Mouse (Mus musculus): Measurements from ENCODE around the gene Olfr1414.
"Not testable (repeated sequence)": the region's sequence is repeated elsewhere in the genome, so short reads cannot be mapped to it uniquely, and the experiment has no call there.

Olfr1414 gene

GRCm38 (mm10) chr1:92518561-92518960 is at the start of gene Olfr1414:
Gene Olfr1414 (minus strand): TSS chr1:92518661.
- no peak for DNase-seq (ENCODE audit: low spot score in 2 of 2)

GRCm38 (mm10) chr1:92545929-92546328 is 27.5 kb upstream of the Olfr1414 start:
- DNase-seq (ENCODE audit: low spot score in 2 of 2), result no peak

- DNase-seq (ENCODE audit: low spot score in 2 of 2), result no peak
Observed at GRCm38 (mm10) chr1:92539071-92539470, 20.6 kb upstream of the Olfr1414 start.

GRCm38 (mm10) chr1:92536972-92537371 is 18.5 kb upstream of the Olfr1414 start:
- no peak for DNase-seq (ENCODE audit: low spot score in 2 of 2)

- no peak for DNase-seq (ENCODE audit: low spot score in 2 of 2)
Observed at GRCm38 (mm10) chr1:92523764-92524163, 5.3 kb upstream of the Olfr1414 start.

GRCm38 (mm10) chr1:92521376-92521775 is 2.9 kb upstream of the Olfr1414 start:
- peak in 1 of 2 experiments; percentile 31 for DNase-seq (ENCODE audit: low spot score in 2 of 2)

- DNase-seq (ENCODE audit: low spot score in 2 of 2), result peak in 1 of 2 experiments; percentile 16
Observed at GRCm38 (mm10) chr1:92519046-92519445, 585 bp upstream of the Olfr1414 start.

GRCm38 (mm10) chr1:92515390-92515789 is 3.1 kb downstream of the Olfr1414 start:
- DNase-seq (ENCODE audit: low spot score in 2 of 2), result no peak

GRCm38 (mm10) chr1:92511646-92512045 is 6.8 kb downstream of the Olfr1414 start:
- not testable (repeated sequence) for DNase-seq (ENCODE audit: low spot score in 2 of 2)

- no peak for DNase-seq (ENCODE audit: low spot score in 2 of 2)
Observed at GRCm38 (mm10) chr1:92496001-92496400, 22.5 kb downstream of the Olfr1414 start, which contains the start of gene Olfr1415. Gene Olfr1415 (minus strand): TSS chr1:92496101.

- DNase-seq (ENCODE audit: low spot score in 2 of 2), result no peak
Observed at GRCm38 (mm10) chr1:92485013-92485412, 33.4 kb downstream of the Olfr1414 start, which contains the start of gene Olfr1416. Gene Olfr1416 (minus strand): TSS chr1:92485113.

- no peak for DNase-seq (ENCODE audit: low spot score in 2 of 2)
Observed at GRCm38 (mm10) chr1:92474066-92474578, 44.3 kb downstream of the Olfr1414 start.

- peak; percentile 88 to 93 for DNase-seq (ENCODE audit: low spot score in 2 of 2)
Observed at GRCm38 (mm10) chr1:92473165-92474041, 45.1 kb downstream of the Olfr1414 start, which contains the start of gene Ndufa10. Gene Ndufa10 (minus strand): TSS chr1:92473860.

GRCm38 (mm10) chr1:92468891-92469290 is 49.6 kb downstream of the Olfr1414 start:
- DNase-seq (ENCODE audit: low spot score in 2 of 2), result no peak

- no peak for DNase-seq (ENCODE audit: low spot score in 2 of 2)
Observed at GRCm38 (mm10) chr1:92458416-92458815, 60.0 kb downstream of the Olfr1414 start.

- no peak for DNase-seq (ENCODE audit: low spot score in 2 of 2)
Observed at GRCm38 (mm10) chr1:92457758-92458157, 60.7 kb downstream of the Olfr1414 start.

All from frontal cortex, postnatal 14 days (tissue).